Mouse (Mus musculus): ENCODE measurements around the gene Ralgds. TPM values are rescaled to one million over a fixed set of nuclear protein-coding genes. Genes with fewer than 3 reads are reported as not detected.

The Ralgds gene
- polyA plus RNA-seq, 1 experiment from 2014 or later: 21.2 TPM

DNA sequence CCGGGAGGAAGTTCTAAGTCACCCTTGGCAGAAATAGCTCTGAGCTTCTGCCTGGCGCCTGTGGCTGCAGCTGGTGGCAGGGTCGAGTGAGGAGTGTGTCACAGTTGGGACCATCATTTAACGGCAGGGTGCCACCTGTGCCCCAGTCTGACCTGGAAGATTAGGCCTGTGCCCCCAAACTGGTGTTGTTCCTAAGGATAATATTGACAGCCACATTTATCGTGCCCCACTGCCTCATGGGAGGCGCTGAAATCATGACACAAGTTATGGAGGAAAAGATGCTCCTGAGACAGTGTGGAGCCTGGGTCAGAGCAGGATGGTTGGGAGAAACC, 86.6 kb downstream of the Ralgds start:
- 43% methylated on average over 6 of the region's 6 CpGs for WGBS
- Histone ChIP-seq H3K4me3 (ENCODE audit: low read length) (no peak overlapping the region), H3K27me3 (ENCODE audit: control insufficient read depth, insufficient read depth, low read length) (no peaks in the 10 kb centered on the region), H3K4me2 (ENCODE audit: low read depth, low read length) (no peak overlapping the region), H3K27ac (ENCODE audit: low read length) (no peak overlapping the region), H3K9ac (ENCODE audit: low read length) (no peak overlapping the region), H3K36me3 (ENCODE audit: control insufficient read depth, insufficient read depth) (no peaks in the 10 kb centered on the region), H3K4me1 (ENCODE audit: control insufficient read depth, insufficient read depth, low read length) (peaks cover 17% of the 10 kb centered on the region), H3K9me3 (replicated peaks; ENCODE audit: control insufficient read depth, low read length) (no peaks in the 10 kb centered on the region)
- no peak for ATAC-seq (replicated peaks; ENCODE audit: extremely low read depth, insufficient read depth, low FRiP score)

DNA sequence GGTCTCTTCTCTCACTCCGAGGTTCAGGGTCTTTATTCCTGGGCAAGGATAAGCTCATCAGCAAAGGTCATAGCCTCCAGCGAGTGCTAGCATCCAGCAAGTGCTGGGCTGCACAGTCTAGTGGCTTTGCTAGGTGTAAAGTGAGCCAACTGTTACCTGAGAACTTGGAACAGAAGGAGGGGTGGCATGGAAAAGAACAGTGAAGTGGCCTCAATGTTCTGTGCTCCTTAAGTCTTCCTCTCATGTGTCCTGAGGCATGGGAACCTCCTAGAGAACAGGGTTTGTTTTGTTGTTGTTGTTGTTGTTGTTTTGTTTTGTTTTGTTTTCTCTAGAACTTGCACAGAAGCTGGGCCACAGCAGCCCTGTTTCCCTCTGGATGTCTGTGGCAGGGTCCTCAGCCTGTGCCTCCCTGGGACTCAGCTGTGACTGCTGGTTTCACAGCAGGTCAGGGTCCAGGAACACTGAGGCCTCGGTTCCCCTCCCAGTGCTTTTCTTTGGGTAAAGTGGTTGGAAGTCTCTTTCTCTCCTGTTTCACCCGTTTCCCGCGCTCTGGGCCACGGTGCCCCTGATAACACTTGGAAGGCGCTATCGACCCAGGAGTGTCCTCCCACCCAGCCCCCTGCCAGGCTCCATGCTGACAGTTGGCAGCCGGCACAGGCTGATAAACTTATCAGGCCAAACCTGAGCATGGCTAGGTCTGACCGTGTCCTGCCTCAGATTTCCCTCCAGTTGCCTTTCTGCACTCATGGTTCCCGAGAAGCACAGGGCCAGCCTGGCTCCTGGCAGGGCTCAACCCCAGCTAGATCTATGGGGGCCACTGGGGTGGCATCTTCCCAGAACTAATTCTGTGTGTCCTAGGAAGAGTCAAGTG, 89.0 kb downstream of the Ralgds start:
- 0 out of 2 replicates have a peak overlapping the region, but pooled peaks have one; percentile 17 for H3K9ac ChIP-seq (ENCODE audit: low read length)
- H3K4me2 ChIP-seq (ENCODE audit: low read depth, low read length): no peak overlapping the region
- no peaks in the 10 kb centered on the region for H3K9me3 ChIP-seq (replicated peaks; ENCODE audit: control insufficient read depth, low read length)
- H3K27me3 ChIP-seq (ENCODE audit: control insufficient read depth, insufficient read depth, low read length): no peaks in the 10 kb centered on the region
- WGBS: 19% methylated on average over 12 of the region's 12 CpGs
- H3K4me3 ChIP-seq (ENCODE audit: low read length): no peak overlapping the region
- no peaks in the 10 kb centered on the region for H3K36me3 ChIP-seq (ENCODE audit: control insufficient read depth, insufficient read depth)
- H3K27ac ChIP-seq (ENCODE audit: low read length): peak overlapping the region; percentile 44; the same call in 1 of the 2 replicates
- peaks cover 17% of the 10 kb centered on the region for H3K4me1 ChIP-seq (ENCODE audit: control insufficient read depth, insufficient read depth, low read length)
- no peak for ATAC-seq (replicated peaks; ENCODE audit: extremely low read depth, insufficient read depth, low FRiP score)

Other genes with a start within 250 kb of the Ralgds start
- 2.8 and 3.6 TPM in 2 replicates for gene Ppp1r26, start 66.3 kb upstream of the Ralgds start, polyA plus RNA-seq (2015; fragmentation: Nextera tagmentation; extraction: Ambion mirVana)
- gene 1700007K13Rik, start 46.8 kb upstream of the Ralgds start, polyA plus RNA-seq (2015; fragmentation: Nextera tagmentation; extraction: Ambion mirVana): 0.71 and 0.81 TPM in 2 replicates
- 52.0 and 52.7 TPM in 2 replicates for gene Mrps2, start 45.1 kb upstream of the Ralgds start, polyA plus RNA-seq (2015; fragmentation: Nextera tagmentation; extraction: Ambion mirVana)
- 0.43 and 1.1 TPM in 2 replicates for gene Gbgt1, start 16.2 kb upstream of the Ralgds start, polyA plus RNA-seq (2015; fragmentation: Nextera tagmentation; extraction: Ambion mirVana)
- 1.3 and 1.4 TPM in 2 replicates for gene Gm10134, start 7.0 kb upstream of the Ralgds start, polyA plus RNA-seq (2015; fragmentation: Nextera tagmentation; extraction: Ambion mirVana)
- gene Cel, start 50.3 kb downstream of the Ralgds start, polyA plus RNA-seq (2015; fragmentation: Nextera tagmentation; extraction: Ambion mirVana): 0.30 TPM in 1 of 2 replicates, not detected in the other
- 28.6 and 29.1 TPM in 2 replicates for gene Gtf3c5, start 70.6 kb downstream of the Ralgds start, polyA plus RNA-seq (2015; fragmentation: Nextera tagmentation; extraction: Ambion mirVana)
- gene Gfi1b, start 108.9 kb downstream of the Ralgds start, polyA plus RNA-seq (2015; fragmentation: Nextera tagmentation; extraction: Ambion mirVana): 0.84 and 0.92 TPM in 2 replicates
- 16.7 and 17.5 TPM in 2 replicates for gene Tsc1, start 128.1 kb downstream of the Ralgds start, polyA plus RNA-seq (2015; fragmentation: Nextera tagmentation; extraction: Ambion mirVana)
- gene Spaca9, start 186.6 kb downstream of the Ralgds start, polyA plus RNA-seq (2015; fragmentation: Nextera tagmentation; extraction: Ambion mirVana): 0.96 and 1.3 TPM in 2 replicates
- 0.30 and 0.80 TPM in 2 replicates for gene Ak8, start 187.0 kb downstream of the Ralgds start, polyA plus RNA-seq (2015; fragmentation: Nextera tagmentation; extraction: Ambion mirVana)